Mouse (Mus musculus): ENCODE measurements around the gene Ky.
A peak's percentile ranks its signal among the peaks of the same experiment; 100 is the strongest.

Gene Ky

DNA sequence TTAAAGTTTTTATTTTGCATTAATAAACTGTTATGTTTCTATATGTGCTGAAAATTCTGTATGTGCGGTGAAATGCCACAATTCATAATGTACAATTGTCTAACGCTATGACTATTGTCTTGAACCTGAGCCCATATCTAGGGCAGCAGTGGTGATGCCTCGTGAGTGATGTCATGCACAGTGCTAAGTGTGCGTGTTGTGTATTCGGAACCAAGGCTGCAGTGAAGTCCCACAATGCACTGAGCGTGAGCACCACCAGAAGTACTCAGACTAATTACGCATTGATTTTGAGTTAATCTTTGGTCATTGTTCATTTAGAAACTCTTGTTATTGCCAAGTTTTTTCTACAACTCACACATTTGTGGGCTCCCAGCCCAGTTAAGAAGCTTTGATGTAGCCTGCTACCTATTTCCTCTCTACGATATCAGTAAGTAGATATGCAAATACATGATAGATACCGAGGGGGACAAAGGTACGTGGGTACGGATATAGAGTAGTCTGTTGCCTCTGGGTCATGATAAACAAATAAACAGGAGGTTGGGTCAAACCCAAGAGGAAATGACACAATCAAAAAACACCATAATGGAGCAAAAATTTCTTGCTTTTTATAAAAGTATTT is 3.4 kb upstream of the Ky start:
- DNase-seq (ENCODE audit: low spot score in 2 of 2) = no peak

DNA sequence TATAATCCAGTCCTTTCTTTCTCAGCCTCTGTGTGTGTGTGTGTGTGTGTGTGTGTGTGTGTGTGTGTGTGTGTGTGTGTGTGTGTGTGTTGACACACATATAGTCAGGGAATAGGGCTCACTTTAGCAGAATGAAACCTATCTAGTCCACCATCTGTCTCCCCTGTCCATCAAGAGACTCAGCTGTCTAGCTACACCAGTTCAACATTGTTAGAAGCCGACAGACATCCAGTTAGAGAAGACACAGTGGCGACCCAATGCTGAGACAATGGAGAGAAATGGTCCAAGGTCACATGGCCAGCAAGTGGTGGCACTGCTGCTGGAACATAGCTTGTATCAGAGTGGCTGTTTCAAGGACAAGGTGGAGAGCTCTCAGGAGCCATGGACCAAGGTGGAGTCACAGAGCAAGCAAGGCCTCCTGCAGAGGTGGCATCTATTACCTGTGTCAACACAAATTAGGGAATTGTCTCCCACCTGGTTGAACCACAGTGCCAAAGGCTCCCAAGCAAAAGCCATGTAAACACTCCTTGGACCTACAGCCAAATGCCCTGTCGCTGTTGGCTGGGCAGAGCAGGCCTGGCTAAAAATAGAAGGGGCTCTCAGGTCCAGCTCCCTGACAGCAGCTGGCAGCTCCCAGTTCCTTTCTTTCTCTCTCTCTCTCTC is 703 bp upstream of the Ky start:
- DNase-seq (ENCODE audit: low spot score in 2 of 2) = no peak

GRCm38 (mm10) chr9:102508315-102508714 is 2.8 kb downstream of the Ky start:
- no peak for DNase-seq (ENCODE audit: low spot score in 2 of 2)

DNA sequence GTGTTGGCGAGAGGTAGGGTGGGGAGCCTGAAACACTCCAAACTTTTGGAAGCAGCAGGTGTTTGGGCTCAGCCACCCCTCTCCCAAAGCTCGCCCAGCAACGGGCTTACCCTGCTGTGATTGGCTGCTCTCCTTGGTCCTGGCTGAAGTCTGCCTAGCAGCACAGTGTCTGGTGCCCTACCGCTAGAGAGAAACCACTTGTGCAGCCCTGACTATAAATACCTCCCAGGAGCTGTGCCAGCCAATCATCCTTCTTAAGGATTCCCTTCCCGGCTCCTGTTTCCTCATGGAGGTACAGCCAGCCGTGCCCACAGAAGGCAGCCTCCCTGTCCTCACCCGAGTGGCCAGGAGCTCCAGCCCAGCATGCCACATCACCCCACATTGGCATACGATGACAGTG is 5.9 kb downstream of the Ky start:
- no peak for DNase-seq (ENCODE audit: low spot score in 2 of 2)

GRCm38 (mm10) chr9:102513578-102513977 is 8.0 kb downstream of the Ky start:
- DNase-seq (ENCODE audit: low spot score in 2 of 2) = no peak

DNA sequence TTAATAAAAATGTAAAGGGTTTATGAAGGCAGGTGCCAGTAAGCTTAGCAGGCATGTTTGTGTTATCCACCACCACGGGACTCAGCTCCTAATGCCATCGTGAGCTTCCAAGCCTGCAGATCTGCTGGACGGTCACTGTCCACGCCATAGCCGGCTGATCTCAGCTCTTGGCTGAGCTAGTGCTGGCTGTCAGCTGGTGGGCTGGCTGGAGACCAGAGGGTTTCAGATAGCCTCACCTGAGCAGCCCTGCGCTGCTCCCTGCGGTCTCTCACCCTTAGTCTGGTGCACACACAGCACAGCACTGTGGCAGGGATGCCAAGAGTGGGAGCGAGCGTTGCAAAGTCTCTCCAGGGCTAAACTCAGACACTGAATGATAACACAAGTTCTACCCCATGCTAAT is 12.9 kb downstream of the Ky start:
- no peak for DNase-seq (ENCODE audit: low spot score in 2 of 2)

DNA sequence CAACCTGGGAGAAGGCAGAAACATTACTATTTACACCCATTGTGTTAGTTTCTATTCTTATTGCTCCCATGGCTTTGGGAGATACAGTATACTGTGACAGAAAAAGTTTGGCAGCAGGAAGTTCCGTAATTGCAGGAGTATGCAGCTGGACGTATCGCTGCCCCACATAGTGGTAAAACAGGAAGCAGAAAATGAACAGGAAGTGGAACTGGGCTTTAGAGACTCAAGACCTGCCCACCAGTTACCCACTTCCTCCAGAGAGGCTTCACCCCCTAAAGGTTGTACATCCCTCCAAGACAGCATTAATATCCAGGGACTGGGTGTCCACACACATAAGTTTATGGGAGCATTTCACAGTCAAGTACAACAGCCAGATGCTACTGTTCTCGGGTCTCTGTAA is 15.8 kb downstream of the Ky start:
- DNase-seq (ENCODE audit: low spot score in 2 of 2) = peak; percentile 46 to 55

DNA sequence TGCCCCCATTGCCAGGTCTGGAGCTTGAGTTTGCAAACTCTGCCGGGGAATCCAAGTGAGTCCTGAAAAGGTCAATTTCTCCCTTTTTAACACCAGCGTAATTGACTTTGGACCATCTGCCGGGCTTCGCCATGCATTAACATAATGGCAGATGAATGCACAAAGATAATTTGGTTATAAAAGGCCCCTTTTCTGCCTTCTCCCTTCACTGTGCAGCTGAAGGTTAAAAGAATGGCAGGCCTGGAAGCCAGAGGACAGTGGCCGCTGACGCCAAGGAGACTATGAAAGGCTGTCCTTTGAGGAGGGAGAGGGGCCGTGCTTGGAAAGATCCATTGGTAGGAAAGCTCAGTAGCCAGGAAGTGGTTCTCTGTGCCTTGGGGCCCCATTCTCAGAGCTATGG is 22.6 kb downstream of the Ky start:
- DNase-seq (ENCODE audit: low spot score in 2 of 2) = no peak

DNA sequence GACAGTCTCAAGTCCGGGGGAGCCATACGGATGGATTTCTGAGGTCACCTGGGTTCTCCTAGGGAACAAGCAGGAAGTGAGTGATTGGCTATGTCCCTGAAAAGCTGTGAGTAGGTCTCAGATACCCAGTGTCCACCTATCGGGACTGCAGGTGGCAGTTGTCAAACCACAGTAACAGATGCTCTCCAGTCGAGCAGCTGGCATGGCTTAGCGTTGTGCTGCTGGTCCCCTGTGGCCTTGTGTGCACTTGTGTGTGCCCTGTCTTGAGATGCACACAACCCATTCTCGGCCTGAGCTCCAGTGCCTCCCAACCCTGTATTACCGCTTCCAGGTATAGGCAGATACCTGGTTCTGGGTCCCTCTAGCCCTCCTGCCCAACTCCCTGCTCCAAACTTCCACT is 23.0 kb downstream of the Ky start:
- no peak for DNase-seq (ENCODE audit: low spot score in 2 of 2)

GRCm38 (mm10) chr9:102529008-102529407 is 23.5 kb downstream of the Ky start:
- DNase-seq (ENCODE audit: low spot score in 2 of 2) = no peak

- no peak for DNase-seq (ENCODE audit: low spot score in 2 of 2)
Observed at GRCm38 (mm10) chr9:102531051-102531892, 25.7 kb downstream of the Ky start.

- DNase-seq (ENCODE audit: low spot score in 2 of 2) = no peak
Observed at GRCm38 (mm10) chr9:102536968-102537367, 31.4 kb downstream of the Ky start.

DNA sequence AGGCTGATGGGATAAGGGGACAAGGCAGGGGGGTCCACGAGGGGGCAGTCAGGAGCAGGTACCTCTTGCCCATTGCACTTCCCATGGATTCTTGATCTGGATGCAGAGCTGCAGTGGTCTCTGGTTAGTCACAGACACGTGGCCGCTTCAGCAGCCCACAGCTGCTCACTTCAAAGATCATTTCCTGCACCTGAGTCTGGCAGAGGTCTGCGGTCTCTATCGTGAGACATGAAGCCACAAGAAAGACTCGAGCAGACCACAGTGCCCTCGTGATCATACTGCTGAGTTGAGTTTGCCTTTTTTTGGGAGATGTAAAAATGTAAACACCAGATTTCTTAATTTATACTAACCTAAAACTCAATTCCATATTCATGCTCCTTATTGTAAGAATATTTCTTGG is 34.1 kb downstream of the Ky start:
- peak; percentile 20 to 29 for DNase-seq (ENCODE audit: low spot score in 2 of 2)

- peak; percentile 35 to 37 for DNase-seq (ENCODE audit: low spot score in 2 of 2)
Observed at GRCm38 (mm10) chr9:102541666-102542065, 36.1 kb downstream of the Ky start.

DNA sequence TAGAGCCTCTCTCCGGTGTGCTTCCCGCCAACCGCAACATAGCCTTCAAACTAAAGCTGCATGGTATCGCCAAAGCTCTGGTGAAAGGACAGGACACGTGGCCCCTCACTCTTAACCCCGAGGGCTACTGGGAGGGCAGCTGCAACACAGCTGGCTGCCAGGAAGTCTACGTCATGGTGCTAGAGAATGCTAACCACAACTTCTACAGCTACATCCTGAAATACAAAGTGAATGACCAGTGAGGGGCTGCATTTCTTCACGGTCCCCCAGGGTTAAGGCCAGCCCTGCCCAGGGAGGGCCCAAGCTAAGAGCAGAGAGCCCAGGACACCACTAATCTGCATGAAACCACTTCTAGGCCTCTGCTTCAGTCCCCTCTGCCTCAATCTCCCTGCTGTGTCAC is 37.0 kb downstream of the Ky start:
- DNase-seq (ENCODE audit: low spot score in 2 of 2) = peak in 1 of 2 experiments; percentile 18

DNA sequence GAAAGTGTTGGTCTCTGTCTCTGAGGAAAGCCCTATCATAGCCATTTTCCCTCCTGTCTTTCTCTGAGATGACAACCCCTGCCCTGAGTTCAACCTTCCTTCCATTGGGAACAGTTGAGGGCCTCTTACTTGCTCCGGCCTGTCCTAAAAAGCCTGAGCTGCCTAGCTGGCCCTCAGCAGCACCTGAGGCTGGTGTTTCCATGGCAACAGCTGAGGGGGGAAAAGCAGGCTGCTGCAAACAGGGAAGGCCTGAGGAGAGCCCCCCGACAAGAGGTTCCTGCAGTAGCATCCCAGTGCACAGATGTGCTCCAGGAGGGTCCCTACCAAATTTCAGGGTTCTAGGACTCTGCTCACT is 38.2 kb downstream of the Ky start:
- DNase-seq (ENCODE audit: low spot score in 2 of 2) = no peak

DNA sequence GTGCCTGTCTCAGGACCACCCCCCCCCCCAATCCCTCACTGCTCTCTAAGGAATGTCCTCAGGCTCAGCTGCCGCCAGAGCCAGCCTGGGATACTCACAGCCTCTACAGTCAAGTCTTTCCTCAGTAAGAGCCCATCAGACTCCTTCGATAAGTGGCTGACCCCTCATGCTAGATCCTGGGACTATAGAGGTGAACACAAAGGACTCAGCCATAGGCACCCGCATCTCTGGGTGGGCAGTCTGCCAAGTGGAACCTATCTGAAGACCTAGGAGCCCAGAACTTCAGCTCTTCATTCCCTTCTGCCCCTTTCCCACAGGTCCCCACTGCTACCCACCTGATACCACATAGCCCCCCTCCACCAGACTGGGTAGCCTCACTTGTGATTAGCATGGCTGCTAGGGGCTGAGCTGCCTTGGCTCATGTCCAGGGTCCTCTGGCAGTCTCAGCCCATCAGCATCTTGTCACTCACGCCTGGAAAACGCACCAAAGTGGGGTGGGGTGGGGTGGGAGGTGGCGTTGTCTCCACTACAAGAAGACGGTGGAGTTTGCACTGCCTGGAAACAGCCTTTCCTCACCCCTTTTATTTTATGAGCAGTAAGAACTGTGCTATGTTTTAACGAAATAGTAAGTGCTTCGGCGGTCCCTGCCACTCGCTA is 38.7 kb downstream of the Ky start:
- DNase-seq (ENCODE audit: low spot score in 2 of 2) = no peak

DNA sequence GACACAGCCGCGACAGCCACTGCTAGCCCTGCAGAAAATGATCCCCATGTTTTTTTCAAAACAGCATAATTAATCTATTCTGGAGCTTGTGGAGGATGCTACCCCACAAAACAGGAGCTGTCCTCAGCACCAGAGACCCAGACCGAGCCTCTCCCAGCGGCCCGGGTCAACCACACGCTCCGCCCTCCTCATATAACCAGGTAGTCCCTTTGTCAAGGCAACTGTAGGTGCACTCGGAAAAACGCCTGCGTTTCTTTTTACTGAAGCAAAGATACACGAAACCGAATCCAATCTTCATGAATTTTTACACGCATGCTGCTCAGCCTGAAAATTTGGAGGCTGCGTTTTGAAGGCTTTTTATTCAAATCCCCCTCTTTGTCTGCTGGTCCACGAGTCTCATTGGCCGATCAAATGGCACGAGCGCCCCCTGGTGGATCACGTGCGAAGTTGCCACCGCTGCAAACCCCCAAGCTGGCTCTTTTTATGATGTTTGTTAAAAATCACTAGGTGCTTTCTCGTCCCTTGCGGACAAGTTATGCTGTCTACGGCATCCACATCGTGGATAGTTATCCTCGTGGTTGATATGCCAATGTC is 39.3 kb downstream of the Ky start:
- DNase-seq (ENCODE audit: low spot score in 2 of 2) = peak; percentile 58 to 70

DNA sequence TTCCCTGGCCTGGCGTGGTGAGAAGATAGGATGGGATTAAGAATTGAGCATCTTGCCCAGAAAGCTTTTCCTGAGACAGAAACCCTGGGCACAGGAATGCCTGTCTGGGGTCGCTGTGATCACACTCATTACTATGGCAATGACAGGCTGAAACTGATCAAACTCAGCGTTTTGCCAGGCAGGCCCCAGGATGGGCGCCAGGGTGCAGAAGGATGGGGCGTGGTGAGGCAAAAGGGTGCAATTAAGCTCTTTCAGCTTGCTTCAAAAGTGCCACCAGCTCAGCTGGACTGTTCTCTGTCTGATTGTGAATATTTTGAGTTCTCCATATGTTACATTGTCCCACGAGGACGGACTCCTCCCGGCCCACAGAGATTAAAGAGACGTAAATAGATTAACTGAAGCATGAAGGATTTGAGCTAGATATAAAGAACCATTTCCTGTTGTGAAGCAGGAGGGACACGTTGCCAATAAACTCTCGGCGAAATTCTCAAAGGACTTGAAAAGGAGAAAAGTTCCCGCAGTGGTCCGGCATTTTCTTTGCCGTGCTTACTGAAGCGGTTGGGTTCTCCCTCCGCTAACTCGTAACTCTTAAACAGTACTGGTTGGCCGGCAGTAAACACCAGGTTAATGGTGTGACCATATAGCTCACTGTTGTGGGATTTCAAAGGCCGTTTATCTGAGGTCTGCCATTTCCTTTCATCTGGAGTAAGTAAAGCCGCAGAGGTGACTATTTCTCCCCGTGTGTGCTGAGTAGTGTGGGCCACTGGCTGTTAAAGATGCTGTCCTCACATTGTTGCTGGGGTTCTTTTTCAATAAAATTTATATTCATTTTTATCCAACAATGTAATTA is 40.1 kb downstream of the Ky start:
- DNase-seq (ENCODE audit: low spot score in 2 of 2) = no peak

DNA sequence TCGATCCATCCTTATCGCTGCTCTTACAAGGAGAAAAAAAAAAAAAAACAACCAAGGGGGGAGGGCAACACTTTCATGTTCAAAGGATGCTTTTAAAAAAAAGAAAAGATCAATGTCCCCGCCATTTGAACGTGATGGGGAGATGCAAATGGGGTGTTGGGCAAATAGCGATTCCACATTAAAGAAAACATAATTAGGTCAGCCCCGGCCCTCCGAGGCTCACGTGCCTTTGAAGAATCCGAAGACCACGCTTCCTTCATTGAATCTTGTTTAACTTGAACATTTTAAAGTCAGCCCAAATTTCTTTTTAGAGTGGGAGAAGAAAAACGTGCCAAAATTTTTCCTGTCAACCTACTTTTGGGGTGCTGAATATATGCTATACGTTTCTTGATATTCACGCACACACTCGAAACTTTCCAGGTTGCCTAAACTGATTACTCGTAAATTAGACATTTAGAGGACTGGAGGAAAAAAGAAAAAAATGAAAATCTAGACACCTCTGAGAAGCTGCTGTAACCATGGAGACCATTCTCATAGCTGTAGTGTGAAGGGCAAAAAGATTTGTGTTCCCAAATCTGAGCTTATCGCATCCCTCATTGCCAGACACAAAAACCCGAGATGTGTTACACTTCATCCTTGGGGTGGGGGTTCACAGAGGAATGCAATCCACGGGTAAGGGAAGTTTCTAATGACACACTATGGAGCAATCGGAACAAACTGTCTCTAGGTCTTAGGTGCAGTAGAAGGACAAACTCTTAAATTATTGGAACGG is 40.9 kb downstream of the Ky start:
- no peak for DNase-seq (ENCODE audit: low spot score in 2 of 2)

DNA sequence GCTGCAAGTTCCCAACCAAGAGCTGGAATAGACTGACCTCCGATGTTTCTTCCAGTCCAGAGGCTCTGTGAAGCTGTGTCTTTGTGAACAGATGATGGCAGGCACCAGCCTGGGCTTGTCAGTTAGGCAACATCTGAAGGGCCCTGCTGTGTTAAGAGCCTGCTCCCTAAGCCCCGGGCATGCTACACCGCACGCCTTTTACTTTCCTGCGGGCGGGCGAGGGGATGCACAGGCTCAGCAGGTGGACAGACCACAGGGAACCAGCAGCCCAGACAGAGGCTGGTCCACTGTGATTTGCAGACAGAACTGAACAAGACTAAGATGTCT is 41.4 kb downstream of the Ky start:
- no peak for DNase-seq (ENCODE audit: low spot score in 2 of 2)
